Mouse (Mus musculus) heart, postnatal 4 days (tissue): Measurements from ENCODE around the gene Phospho1. TPM values are rescaled to one million over a fixed set of nuclear protein-coding genes. Genes with fewer than 3 reads are reported as not detected.

ENCODE experiments used
- DNase-seq: peaks from one replicate; pipeline ENCODE4 v3.0.0; 2021
- total RNA-seq, 2 experiments: library from RNA; stranded (reverse); gene quantifications; 2 replicates each; pipeline ENCODE4 v1.2.3; 2021

Phospho1 gene
- total RNA-seq, 2 experiments from 2014 or later = 71.7 to 82.2 TPM

DNA sequence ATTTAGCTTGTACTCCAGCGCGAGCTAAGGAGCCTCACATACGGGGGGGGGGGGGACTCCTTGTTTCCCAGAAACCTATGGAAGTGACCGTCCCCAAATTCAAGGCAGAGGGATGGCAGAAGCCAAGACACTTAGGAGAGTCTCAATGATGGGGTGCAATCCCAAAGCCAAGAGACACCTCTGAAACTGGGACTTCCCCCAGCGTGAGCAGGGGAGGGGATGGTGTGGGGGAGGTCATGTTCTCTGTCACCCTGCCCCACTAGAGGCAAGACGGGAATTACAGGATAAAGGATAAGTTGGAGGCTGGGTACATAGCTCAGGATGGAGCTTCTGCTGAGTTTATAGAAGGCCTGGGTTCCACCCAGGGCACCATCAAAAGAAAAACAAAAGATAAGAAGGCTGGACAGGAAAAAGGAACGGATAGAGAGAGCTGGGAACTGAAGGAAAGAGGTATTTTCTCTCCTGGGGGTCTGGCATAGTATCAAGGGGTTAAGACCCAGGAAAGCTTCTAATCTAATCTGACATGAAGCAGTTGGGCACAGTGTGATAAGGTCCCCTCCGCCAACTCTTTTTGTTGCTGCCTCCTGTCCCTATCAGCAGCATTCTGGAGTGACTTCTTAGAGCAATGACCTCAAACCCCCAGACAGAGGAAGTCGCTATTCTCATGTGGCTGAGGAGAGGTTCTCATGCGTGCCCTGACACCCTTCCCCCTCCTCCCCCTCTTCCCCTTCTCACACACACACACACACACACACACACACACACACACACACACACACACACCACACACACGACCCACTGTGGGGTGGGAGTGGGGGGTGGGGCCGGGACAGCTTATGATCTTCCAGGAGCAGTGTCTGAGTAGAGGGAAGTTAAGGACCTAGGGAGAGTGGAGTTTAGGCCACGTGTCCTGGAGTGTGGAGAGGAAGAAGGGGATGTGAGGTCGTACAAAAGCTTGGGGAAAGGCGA, 10.7 kb downstream of the Phospho1 start:
- no peak for DNase-seq

DNA sequence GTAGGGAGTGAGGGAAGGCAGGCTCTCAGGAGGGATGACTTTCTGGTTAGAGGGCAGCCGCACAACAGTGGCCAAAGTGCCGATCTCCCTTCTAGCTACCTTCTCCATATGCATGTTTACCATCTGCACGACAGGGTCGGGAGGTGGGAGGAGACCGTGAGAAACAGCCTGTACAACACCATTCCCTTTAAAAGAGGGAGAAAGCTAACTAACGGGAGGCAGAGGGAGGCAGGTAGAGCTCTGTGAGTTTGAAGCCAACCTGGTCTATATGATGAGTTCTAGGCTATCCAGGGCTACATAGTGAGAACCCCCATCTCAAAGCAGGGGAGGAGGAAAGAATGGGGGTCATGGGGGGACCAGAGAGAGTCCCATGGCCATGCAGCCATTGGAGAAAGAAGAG, 11.5 kb downstream of the Phospho1 start:
- DNase-seq = no peak

DNA sequence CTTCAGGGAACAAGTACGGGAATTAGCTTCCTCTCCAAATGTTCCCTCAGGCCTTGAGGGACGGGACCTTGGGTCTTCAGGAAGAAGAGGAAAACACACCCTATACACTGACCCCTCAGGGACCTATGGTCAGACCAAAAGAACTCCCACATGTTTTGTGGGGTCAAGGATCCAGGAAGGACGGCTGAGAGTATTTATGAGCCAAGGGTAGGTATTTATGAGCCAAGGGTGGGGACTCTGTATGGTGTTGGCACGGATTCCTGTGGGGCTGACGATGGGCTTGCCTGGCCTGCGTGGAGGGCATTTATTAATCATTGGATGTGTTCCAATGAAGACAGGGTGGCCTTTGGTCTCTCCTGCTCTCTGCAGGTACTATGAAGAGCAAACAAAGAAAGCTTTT, 12.1 kb downstream of the Phospho1 start:
- no peak for DNase-seq

DNA sequence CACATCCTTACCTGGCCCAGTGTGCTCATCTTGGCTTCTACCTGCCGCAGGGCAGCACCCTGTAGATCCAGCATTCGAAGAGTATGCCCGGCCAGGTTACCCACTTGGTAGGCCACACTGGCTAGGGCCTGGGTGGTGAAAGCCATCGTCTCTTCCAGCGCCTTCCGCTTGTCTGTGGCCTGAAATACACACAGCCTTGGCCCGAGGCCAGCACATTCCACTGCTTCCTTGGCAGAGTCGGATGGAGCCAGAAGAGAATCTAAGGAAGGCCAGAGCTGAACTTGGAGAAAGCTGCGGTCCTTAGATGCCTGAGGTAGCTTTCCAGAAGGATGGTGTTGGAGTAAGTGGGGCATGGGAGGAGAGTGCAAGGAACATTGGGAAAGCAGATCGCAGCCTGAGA, 12.8 kb downstream of the Phospho1 start, which contains the start of gene Gngt2:
TSS of gene Gngt2 (plus strand) at position 158 of the 400 bp plus-strand sequence.
- peak; percentile 88 for DNase-seq

DNA sequence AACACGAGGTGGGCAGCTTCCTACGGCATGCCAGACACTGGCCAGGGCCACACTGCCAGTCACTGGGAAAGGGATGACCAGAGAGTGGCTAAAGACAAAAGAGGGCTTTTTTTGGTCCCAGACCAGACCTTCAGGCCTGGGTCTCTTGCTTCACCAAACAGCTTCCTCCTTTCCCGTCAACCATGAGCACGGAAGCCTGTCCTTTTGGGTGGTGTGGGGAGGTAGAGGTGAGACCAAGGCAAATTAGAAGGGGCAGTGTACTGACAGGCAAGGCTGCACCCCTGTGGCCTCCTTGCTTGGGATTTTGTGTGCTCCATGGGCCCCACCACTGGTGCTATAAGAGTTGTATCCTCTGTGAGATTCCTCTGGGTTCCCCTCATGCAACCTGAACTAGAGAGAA, 14.3 kb downstream of the Phospho1 start:
- no peak for DNase-seq

DNA sequence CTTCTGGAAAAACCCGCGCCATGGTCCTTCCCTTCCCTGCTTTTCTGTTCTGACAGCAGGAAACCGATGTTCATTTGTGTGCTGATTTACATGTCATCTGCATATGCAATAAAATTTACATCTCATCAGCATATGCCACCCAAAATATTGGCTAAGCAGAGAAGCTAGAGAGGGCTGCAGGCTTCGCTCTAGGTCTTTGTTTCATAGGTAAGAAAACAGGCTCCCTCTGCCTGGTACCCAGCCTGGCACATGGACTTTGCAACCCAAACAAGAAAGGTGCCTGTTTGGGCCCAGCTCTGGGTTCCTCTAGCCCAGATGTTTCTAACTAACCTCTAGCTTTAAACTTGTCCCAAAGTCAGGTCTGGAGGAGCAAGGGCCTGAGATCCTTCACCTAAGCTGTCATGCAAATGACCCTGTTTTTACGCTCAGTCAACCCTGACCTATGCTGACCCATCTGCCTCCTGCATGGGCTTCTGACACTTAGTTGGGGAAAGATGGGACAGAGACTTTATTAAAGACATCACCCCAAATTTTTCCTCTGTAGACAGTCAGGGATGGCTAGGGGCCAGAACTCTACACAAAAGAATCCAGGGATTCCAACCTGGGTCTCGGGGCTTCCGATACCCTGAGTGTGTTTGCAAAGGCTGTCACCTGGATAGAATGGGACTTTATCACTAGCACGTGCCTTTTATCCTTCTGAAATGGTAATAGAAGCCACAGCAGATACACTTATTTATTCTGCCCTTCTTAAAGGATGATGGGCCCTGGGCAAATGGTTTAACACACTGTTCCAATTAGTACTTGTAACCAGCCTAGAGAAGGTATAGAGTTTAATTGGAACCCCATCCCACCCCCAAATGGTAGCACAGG, 14.9 kb downstream of the Phospho1 start:
- DNase-seq = no peak

DNA sequence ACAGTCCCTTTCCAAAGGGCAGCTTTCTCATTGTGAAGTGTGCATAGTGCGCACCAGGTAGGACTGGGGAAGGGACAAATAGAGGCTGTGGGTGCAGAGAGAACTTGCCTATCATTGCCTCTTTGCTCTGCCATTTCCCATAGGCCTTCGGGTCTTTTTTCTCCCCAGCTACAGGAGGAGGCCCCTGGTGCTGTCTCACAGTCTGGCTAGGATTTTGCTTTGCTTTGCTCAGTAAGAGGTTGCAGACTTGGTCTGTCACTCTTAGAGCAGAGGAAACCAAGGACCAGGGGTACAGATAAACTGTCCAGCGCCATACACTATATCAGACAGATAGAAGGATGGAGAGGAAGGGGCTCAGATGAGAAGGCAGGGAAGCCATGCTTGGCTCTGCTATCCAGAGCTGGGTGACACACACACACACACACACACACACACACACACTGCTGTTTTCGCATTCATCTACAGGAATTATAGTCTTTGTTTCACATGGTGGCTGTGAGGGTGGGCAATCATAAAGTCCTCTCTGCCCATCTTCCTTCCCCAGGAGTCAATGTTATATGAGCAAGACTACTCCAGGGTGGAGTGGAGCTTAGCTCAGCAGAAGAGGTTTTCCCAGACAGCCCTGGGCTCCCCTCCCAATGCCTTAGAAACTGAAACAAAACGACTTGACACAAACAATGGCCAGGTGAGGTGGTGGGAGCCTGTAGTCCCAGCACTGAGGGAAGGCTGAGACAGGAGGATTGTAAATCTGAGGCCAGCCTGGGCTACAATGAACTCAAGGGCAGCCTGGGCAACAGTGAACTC, 16.6 kb downstream of the Phospho1 start:
- no peak for DNase-seq

DNA sequence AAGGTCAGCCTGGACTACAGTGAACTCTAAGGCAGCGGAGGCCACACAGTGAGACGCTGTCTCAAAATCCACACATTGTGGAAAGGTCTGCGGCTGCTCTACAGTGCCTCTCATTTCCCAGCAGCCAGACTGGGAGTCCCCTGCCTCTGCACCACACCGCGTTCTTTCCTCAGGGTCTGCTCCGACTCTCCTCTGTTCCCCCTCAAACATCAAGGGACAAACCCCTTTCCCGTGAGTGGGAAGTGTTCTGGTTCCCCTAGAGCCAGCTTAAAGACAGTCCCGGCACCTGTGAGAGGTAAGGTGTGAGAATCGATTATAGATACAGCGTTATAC, 17.2 kb downstream of the Phospho1 start:
- no peak for DNase-seq

DNA sequence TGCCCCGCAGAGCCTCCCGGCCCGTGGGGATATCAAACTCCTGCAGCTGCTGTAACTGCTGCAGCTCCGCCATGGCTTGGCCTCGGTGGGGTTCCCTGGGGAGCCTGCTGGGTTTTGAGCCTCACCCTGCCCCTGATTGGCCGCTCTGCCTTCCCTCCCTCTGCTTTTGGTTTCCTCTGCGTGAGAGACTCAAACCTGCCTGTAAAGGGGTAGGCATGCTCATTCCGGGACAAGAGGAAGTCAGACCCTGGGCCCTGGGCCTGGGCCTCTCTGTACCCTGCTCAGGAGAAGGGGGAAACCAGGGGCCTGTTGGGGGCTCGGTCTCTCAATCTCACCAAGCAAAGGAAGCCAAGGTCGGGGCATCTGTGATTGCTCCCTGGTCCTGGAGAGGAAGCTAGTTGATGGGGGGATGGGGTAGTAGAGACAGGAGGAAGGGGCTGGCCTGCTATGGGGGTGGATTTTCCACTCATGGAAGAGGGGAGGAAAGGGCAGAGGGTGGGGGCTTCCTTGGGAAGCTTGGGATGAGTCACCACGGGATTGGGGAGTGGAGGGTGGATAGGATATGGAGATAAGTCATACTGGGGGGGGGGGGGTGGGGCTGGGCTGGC, 17.9 kb downstream of the Phospho1 start, which contains the start of gene Abi3:
TSS of gene Abi3 (minus strand) at position 403 of the 608 bp plus-strand sequence.
- peak; percentile 59 for DNase-seq

DNA sequence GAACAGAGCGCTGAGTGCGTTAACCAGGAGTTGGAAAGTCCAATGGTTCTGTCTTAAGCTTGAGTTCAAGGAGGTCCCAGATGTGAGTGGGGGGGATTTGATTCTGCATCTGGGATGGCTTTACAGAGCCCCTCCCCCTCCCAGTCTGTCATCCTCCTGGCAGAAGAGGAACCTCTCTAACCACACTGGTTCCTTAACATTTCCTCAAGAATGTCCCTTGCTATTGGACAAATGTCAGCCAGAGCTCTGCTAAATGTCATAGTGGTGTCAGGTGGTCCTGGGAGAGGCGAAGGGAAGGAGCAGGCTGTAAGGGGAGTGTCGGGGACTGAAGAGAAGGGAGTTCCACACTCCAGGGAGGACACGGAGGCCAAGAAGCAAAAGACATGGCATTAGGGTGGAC, 18.7 kb downstream of the Phospho1 start:
- DNase-seq = no peak

DNA sequence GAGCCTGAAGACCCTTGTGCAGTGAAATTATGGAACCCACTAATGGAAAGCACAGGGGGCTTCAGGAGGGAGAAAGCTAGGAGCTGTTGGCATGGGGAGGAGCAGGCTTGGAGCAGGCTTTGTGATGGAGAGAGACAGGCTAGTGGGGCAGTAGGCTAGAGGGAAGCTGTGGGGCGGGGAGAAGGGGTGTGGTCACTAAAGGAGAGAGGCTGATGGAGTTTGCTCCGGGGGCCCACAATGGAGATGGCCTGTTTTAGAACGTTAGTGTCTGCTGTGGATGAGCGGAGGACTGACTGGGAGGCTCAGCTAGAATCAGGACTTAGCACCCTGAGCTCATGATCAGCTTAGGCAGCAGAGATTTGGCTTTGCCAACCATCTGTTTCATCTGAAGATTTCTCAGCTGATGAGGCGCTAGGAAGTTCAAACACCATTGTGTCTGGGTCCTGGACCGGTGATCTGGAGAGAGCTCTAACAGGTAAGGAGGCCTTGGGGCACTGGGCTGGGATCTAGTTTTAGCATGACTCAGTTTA, 19.2 kb downstream of the Phospho1 start:
- DNase-seq = no peak

DNA sequence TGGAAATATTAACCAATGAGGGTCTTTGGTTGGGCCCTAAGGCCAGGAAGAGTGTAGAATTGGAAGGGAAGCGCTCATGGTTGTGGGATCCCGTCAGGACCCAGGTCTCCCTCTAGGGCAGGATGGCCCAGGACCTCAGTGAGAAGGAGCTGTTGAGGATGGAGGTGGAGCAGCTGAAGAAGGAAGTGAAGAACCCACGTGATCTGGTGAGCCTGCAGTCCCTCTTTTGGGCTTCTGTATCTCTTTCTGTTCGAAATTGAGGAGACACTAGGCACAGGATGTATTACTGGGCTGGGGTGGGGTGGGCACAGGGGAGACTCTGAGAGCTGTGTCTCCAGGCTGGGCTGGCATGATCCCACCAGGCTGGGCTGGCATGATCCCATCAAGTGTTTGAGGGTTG, 20.6 kb downstream of the Phospho1 start:
- DNase-seq = no peak

DNA sequence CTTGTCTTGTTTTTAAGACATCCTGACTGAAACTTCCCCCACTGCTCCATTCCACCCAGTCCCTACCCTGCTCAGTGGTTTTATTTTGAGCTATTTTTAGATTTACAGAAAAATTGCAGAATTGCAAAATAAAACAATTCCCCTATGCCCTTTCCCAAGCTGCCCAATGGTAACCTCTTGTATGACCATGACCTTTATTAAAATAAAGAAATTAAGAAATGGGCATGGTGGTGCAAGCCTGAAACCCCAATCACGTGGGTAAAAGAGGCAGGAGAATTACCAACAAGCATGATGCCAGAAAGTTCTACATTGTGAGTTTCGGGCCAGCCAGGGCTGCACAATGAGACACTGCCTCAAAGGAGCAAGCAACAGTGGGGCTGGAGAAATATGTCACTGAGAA, 26.6 kb downstream of the Phospho1 start:
- DNase-seq = no peak

DNA sequence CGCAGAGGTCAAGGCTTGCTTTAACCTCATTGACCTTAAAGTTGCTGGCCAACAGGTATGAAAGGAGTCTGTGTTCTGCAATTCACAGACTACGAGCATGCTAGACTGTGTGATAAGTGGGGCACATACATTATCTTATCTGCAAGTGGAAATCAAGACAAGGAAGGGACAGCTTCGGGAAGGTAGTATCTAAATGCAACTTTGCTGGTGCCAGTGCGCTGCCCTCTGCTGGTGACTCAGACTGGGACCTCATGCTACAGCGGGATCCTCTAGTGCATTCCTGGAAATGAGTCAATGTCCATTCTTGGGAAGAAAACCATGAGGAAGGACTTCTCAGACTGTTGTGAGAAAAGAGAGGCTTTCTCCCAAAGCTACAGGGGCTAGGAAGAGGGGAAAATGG, 29.4 kb downstream of the Phospho1 start:
- peak; percentile 77 for DNase-seq

DNA sequence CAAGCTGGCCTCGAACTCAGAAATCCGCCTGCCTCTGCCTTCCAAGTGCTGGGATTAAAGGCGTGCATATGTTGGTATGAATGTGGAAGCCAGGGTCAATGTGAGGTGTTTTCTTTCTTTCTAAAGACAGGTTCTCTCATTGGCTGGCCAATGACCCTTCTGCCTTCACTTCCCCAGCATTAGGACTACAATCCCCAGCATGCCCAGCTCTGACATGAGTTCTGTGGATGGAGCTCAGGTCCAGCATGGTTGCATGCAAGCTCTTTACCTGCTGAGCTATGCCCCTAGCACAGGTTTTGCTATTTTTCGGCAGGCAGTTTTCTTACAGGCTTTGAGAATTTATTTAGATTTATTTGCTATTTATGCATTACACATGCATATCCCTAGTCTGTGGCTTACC, 33.0 kb downstream of the Phospho1 start:
- DNase-seq = no peak

DNA sequence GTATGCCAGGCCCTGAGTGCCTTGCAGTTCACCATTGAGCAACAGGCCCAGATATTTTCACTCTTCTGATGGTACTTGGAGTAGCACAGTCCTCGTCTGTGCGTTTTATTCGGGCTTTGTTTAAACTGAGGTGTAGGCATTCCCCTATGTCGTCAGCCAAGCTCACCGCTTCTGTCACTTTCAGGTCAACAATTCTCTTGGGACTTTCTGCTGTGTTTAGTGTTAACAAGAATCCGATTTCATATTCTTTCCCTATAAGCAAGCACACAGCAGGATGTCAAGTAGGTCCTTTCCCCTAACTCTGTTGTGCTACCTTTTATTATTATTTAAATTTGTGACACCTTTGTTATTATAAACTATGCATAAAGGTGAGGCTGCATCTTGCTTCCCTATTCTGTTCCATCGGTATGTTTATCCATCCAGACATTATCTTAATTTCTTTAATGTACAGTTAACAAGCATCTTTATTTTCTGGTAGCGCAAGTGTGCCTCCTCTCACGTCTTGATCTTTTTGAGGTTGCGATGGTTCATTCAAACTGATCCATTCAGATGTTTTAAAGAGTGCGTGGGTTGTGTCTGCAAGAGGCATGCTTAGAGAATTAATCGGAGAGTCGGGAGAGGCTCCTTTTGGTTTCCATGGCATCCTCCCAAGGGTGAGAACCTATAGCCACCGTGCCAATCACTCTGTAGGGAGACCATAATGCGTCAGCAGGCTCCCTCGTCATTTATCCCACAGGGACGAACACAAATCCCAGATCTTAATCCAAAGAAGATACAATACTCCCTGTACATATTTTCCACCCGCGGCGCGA, 33.6 kb downstream of the Phospho1 start:
- no peak for DNase-seq

DNA sequence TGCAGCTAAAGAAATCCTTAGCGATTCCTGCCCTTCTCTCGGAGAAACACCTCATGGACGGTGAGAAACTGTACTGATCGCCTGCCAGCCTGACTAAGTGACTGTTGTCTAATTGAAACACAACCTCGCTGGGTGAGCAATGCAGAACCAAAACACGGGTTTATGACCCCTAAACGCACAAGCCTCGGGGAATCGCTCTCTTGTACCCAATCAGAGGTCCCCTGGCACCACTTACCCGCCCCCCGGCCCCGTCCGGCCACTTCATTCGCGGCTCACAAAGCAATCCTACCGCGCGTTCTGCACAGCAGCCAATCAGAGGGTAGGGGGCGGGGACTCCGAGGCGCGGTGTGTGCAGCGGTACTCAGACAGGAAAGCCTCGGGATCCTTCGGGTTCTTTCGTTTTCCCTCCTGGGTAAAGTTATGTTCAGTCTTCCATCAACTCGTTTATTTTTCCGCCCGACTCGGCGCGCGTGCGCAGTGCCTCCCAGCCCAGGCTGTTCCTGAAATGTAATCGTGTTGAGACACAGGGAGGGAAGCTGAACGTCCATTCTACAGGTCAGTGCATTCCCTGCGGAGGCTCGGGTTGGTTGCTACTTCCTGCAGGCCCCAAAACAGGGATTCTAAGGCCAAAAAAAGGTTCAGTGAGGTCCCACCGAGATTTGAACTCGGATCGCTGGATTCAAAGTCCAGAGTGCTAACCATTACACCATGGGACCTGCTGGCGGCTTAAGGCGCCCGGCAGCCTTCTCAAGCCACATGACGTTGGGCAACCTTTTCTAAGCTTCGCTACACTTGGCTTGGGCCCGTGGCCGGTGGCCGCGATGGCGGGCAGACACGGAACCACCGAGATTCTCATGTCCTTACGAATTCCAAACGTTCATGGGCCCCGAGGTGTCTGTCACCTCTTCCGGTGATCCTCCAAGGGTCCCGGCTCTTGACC, 34.5 kb downstream of the Phospho1 start:
- peak; percentile 97 for DNase-seq

DNA sequence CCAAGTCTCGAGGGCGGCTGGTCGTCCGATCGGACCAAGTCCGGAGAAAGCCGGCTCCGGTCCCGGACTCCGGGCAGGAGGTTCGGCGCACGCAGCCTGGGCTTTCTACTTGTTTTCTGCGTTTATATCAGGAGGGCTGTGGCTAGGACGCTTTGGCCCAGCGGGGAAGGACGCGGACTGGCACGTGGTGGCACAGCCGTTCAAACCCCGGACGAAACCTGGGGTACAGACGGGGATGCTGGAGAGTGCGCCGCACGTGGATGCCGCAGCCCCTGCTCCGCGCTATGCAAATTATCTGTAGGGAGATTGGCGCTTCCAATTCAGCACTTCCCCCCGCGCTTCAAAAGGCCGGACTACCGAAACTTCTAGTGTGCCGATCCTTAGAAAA, 35.2 kb downstream of the Phospho1 start:
- no peak for DNase-seq

DNA sequence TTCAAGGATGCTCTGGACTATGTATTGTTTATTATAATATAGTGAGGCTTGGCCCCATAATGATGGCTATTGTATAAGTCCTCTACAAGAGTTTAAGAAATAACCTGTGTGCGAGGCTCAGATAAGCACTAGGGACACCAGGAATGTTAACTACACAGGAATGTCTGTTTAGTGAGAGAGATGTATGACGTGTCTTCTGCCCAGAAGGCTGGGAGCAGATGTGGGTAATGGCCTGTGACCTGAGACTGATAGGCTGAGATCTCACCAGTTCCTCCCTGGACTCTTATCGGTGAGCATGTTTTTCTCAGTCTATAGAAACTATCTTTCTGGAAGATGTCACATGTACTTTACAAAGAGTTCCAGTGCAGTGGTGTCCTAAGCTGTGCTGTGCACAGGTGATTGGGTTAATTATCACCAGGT, 35.8 kb downstream of the Phospho1 start:
- no peak for DNase-seq

DNA sequence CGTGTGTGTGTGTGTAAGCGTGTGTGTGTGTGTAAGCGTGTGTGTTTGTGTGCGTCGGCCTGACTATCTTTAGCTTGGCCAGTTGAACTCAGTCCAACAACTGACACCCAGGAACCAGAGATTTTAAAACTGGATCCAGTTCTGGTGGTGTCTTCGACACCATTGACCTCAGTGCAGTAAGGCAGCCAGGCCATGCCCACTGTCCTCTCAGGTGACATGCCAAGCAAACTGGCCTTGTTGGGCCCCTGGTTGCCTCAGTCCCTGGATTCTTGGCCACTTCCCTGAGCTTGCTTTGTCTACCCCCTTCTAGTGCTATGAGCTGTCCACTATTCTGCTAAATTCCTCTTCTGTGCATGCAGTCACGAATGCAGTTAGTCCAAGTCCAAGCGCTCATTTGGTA, 37.1 kb downstream of the Phospho1 start:
- no peak for DNase-seq
